In genomic region chr9:68654333-68655017, GRCm38 (mm10) we compare ENCODE assay signal across 8 mouse cellular contexts. TPM values are rescaled to one million over a fixed set of nuclear protein-coding genes. Genes with fewer than 3 reads are reported as not detected.
DNase-seq lines count a peak whose midpoint lies in the region; ATAC-seq and TF ChIP-seq lines count a peak whose summit lies in the region.

No protein-coding gene starts in this region.

- H3K9me3 ChIP-seq in embryonic facial prominence, embryonic 14.5 days (ENCODE audit: control insufficient read depth, low read length): no peaks in the 10 kb centered on the region
- H3K9me3 ChIP-seq in heart, embryonic 11.5 days (replicated peaks; ENCODE audit: control insufficient read depth, low read length): no peaks in the 10 kb centered on the region
- no peaks in the 10 kb centered on the region for H3K9me3 ChIP-seq in kidney, embryonic 15.5 days (replicated peaks)
- no peaks in the 10 kb centered on the region for H3K9me3 ChIP-seq in neural tube, embryonic 13.5 days

- no peaks in the 10 kb centered on the region for H3K79me2 ChIP-seq in liver, adult 2 months (ENCODE audit: control insufficient read depth, insufficient read depth, low read length)

- peak; percentile 17; the same call in 1 of the 2 replicates for ATAC-seq in embryonic facial prominence, embryonic 14.5 days (ENCODE audit: low read depth)
- 0 out of 2 replicates have a peak, but pooled peaks have one; percentile 36 for ATAC-seq in heart, embryonic 11.5 days (replicated peaks; ENCODE audit: insufficient number of reproducible peaks, low FRiP score, low TSS enrichment)
- peak; percentile 48; the same call in 1 of the 2 replicates for ATAC-seq in kidney, embryonic 15.5 days (replicated peaks; ENCODE audit: low FRiP score)
- ATAC-seq in neural tube, embryonic 13.5 days (ENCODE audit: low read depth): peak; percentile 48

- H3K27me3 ChIP-seq in embryonic facial prominence, embryonic 14.5 days (replicated peaks; ENCODE audit: control insufficient read depth, insufficient read depth, low read length): no peaks in the 10 kb centered on the region
- H3K27me3 ChIP-seq in heart, embryonic 11.5 days (ENCODE audit: control insufficient read depth, insufficient read depth, low read length): 0 out of 2 replicates have a peak, but pooled peaks cover 2% of the 10 kb centered on the region
- peaks cover 4% of the 10 kb centered on the region; the same call in 1 of the 2 replicates for H3K27me3 ChIP-seq in kidney, embryonic 15.5 days
- H3K27me3 ChIP-seq in liver, adult 2 months (ENCODE audit: control insufficient read depth, insufficient read depth, low read length): no peaks in the 10 kb centered on the region
- no peaks in the 10 kb centered on the region for H3K27me3 ChIP-seq in neural tube, embryonic 13.5 days

- WGBS in embryonic facial prominence, embryonic 14.5 days: under 1% methylated on average over 40 of the region's 43 CpGs
- WGBS in heart, embryonic 11.5 days (ENCODE audit: insufficient replicate concordance): under 1% methylated on average over 43 of the region's 43 CpGs
- WGBS in kidney, embryonic 15.5 days: under 1% methylated on average over 43 of the region's 43 CpGs
- under 1% methylated on average over 43 of the region's 43 CpGs for WGBS in liver, adult 2 months
- WGBS in neural tube, embryonic 13.5 days: under 1% methylated on average over 41 of the region's 43 CpGs

- 0 out of 2 replicates have a peak, but pooled peaks have one; percentile 7 for TF ChIP-seq CTCF in liver, adult 2 months (IDR thresholded peaks at IDR 0.05; ENCODE audit: low read depth, low read length)

- peak overlapping the region; percentile 86 for H3K9ac ChIP-seq in embryonic facial prominence, embryonic 14.5 days (ENCODE audit: low read depth, low read length)
- H3K9ac ChIP-seq in heart, embryonic 11.5 days (ENCODE audit: low read depth, low read length): peak overlapping the region; percentile 77
- peak overlapping the region; percentile 77 for H3K9ac ChIP-seq in kidney, embryonic 15.5 days
- peak overlapping the region; percentile 59 for H3K9ac ChIP-seq in liver, adult 2 months (ENCODE audit: low read depth, low read length)
- H3K9ac ChIP-seq in neural tube, embryonic 13.5 days: peak overlapping the region; percentile 88

- H3K4me1 ChIP-seq in embryonic facial prominence, embryonic 14.5 days (ENCODE audit: control insufficient read depth, insufficient read depth, low read length): 0 out of 2 replicates have a peak, but pooled peaks cover 6% of the 10 kb centered on the region
- no peaks in the 10 kb centered on the region; the same call in 1 of the 2 replicates for H3K4me1 ChIP-seq in heart, embryonic 11.5 days (ENCODE audit: control insufficient read depth, insufficient read depth, low read length)
- H3K4me1 ChIP-seq in kidney, embryonic 15.5 days: peaks cover 22% of the 10 kb centered on the region
- H3K4me1 ChIP-seq in liver, adult 2 months (ENCODE audit: control insufficient read depth, insufficient read depth, low read length): 0 out of 2 replicates have a peak, but pooled peaks cover 4% of the 10 kb centered on the region
- peaks cover 27% of the 10 kb centered on the region for H3K4me1 ChIP-seq in neural tube, embryonic 13.5 days (replicated peaks)

- TF ChIP-seq POLR2A in liver, adult 2 months (IDR thresholded peaks at IDR 0.05; ENCODE audit: extremely low read depth, insufficient read depth, low read length): no peak

- H3K4me2 ChIP-seq in embryonic facial prominence, embryonic 14.5 days (ENCODE audit: low read depth, low read length): peak overlapping the region; percentile 90
- H3K4me2 ChIP-seq in heart, embryonic 11.5 days: peak overlapping the region; percentile 99
- H3K4me2 ChIP-seq in kidney, embryonic 15.5 days: peak overlapping the region; percentile 88
- H3K4me2 ChIP-seq in neural tube, embryonic 13.5 days: peak overlapping the region; percentile 86

- no peaks in the 10 kb centered on the region for H3K36me3 ChIP-seq in embryonic facial prominence, embryonic 14.5 days (ENCODE audit: control insufficient read depth, insufficient read depth, low read length)
- H3K36me3 ChIP-seq in heart, embryonic 11.5 days (ENCODE audit: control insufficient read depth, insufficient read depth, low read length): no peaks in the 10 kb centered on the region
- H3K36me3 ChIP-seq in kidney, embryonic 15.5 days: no peaks in the 10 kb centered on the region
- H3K36me3 ChIP-seq in liver, adult 2 months (ENCODE audit: control insufficient read depth, insufficient read depth, low read length): no peaks in the 10 kb centered on the region
- H3K36me3 ChIP-seq in neural tube, embryonic 13.5 days: no peaks in the 10 kb centered on the region

- H3K27ac ChIP-seq in embryonic facial prominence, embryonic 14.5 days (replicated peaks; ENCODE audit: low read depth, low read length): peak overlapping the region; percentile 53; the same call in 1 of the 2 replicates
- no peak overlapping the region for H3K27ac ChIP-seq in heart, embryonic 11.5 days (ENCODE audit: low read depth, low read length)
- H3K27ac ChIP-seq in kidney, embryonic 15.5 days: peak overlapping the region; percentile 95
- H3K27ac ChIP-seq in liver, adult 2 months (replicated peaks; ENCODE audit: insufficient read depth, low read depth, low read length): no peak overlapping the region
- peak overlapping the region; percentile 97 for H3K27ac ChIP-seq in neural tube, embryonic 13.5 days (replicated peaks)

- DNase-seq in ovary, postnatal 10 days (ENCODE audit: low spot score): peak; percentile 9
- DNase-seq in ovary, adult 18-20 months (ENCODE audit: low spot score): no peak
- DNase-seq in embryonic facial prominence, embryonic 14.5 days (ENCODE audit: low spot score): peak; percentile 41
- no peak for DNase-seq in liver, adult 2 months (ENCODE audit: extremely low read depth, low read depth, low spot score)
- peak; percentile 23 for DNase-seq in yolk sac, embryonic 10.5 days (ENCODE audit: low spot score)

- peak overlapping the region; percentile 86 for H3K4me3 ChIP-seq in embryonic facial prominence, embryonic 14.5 days (ENCODE audit: low read depth, low read length)
- H3K4me3 ChIP-seq in heart, embryonic 11.5 days (ENCODE audit: low read depth, low read length): peak overlapping the region; percentile 83
- H3K4me3 ChIP-seq in kidney, embryonic 15.5 days (replicated peaks): peak overlapping the region; percentile 94
- H3K4me3 ChIP-seq in liver, adult 2 months (ENCODE audit: insufficient read depth, low read depth, low read length): peak overlapping the region; percentile 92
- H3K4me3 ChIP-seq in neural tube, embryonic 13.5 days: peak overlapping the region; percentile 86

RNA-seq across cellular contexts. Expression of gene Rora, which starts 0.9 kb away (rescaled TPM):
- 11.4 and 12.3 TPM in 2 replicates for polyA plus RNA-seq in embryonic facial prominence, embryonic 14.5 days (2014; fragmentation: Nextera tagmentation; extraction: Ambion mirVana)
- polyA plus RNA-seq in heart, embryonic 11.5 days (2014; fragmentation: Nextera tagmentation; extraction: Ambion mirVana): 5.9 and 6.5 TPM in 2 replicates
- polyA plus RNA-seq in kidney, embryonic 15.5 days (2015; fragmentation: Nextera tagmentation; extraction: Ambion mirVana): 7.8 and 8.9 TPM in 2 replicates
- 30.8 and 38.0 TPM in 2 replicates for total RNA-seq in liver, adult 2 months (2014; rRNA removed)
- 11.3 and 14.8 TPM in 2 replicates for polyA plus RNA-seq in liver, adult 2 months (2012; rRNA removed)
- polyA plus RNA-seq in neural tube, embryonic 13.5 days (2015; fragmentation: Nextera tagmentation; extraction: Ambion mirVana): 10.9 and 11.1 TPM in 2 replicates

Comparison
In these comparisons a context has a peak if more than half of its experiments do, and no peak if none do; other contexts are left out.
1. DNase-seq: peak in ovary, postnatal 10 days (single experiment), embryonic facial prominence, embryonic 14.5 days (single experiment) and yolk sac, embryonic 10.5 days (single experiment); none in ovary, adult 18-20 months (single experiment) and liver, adult 2 months (single experiment).
2. H3K27ac ChIP-seq: peak in embryonic facial prominence, embryonic 14.5 days (single experiment), kidney, embryonic 15.5 days (single experiment) and neural tube, embryonic 13.5 days (single experiment); none in heart, embryonic 11.5 days (single experiment) and liver, adult 2 months (single experiment).
3. Peak in every context shown above with its lines, with median percentiles within 50 percentile points of each other: ATAC-seq, H3K4me2 ChIP-seq, H3K4me3 ChIP-seq and H3K9ac ChIP-seq.